Mouse (Mus musculus): Measurements from ENCODE around the gene Pik3r2. TPM values are rescaled to one million over a fixed set of nuclear protein-coding genes. Genes with fewer than 3 reads are reported as not detected.
A peak's percentile ranks its signal among the peaks of the same experiment; 100 is the strongest.
"Not testable (repeated sequence)": the region's sequence is repeated elsewhere in the genome, so short reads cannot be mapped to it uniquely, and the experiment has no call there.

The Pik3r2 gene
- polyA plus RNA-seq (2014; fragmentation: Nextera tagmentation; extraction: Ambion mirVana) = 21.5 and 23.1 TPM in 2 replicates

- H3K4me1 ChIP-seq (ENCODE audit: control insufficient read depth, insufficient read depth, low read length) = peaks cover 24% of the 10 kb centered on the region
Measured at GRCm38 (mm10) chr8:70776496-70777444, at the start of gene Pik3r2. Gene Pik3r2 (minus strand): TSS chr8:70776713.

GRCm38 (mm10) chr8:70825816-70826215 is 49.3 kb upstream of the Pik3r2 start:
- peaks cover 6% of the 10 kb centered on the region for H3K27me3 ChIP-seq (ENCODE audit: control insufficient read depth, insufficient read depth, low read length)
- H3K27ac ChIP-seq (ENCODE audit: low read depth, low read length) = no peak overlapping the region
- no peak overlapping the region for H3K9ac ChIP-seq (ENCODE audit: low read depth, low read length)
- no peak overlapping the region for H3K4me2 ChIP-seq
- H3K36me3 ChIP-seq (ENCODE audit: control insufficient read depth, insufficient read depth, low read length) = no peaks in the 10 kb centered on the region
- H3K9me3 ChIP-seq (replicated peaks; ENCODE audit: control insufficient read depth, low read length) = peaks cover 3% of the 10 kb centered on the region; the same call in 1 of the 2 replicates
- 75% methylated on average over 8 of the region's 8 CpGs for WGBS (ENCODE audit: insufficient replicate concordance)
- no peak for ATAC-seq (replicated peaks; ENCODE audit: insufficient number of reproducible peaks, low FRiP score, low TSS enrichment)
- peaks cover 2% of the 10 kb centered on the region for H3K4me1 ChIP-seq (ENCODE audit: control insufficient read depth, insufficient read depth, low read length)
- H3K4me3 ChIP-seq (ENCODE audit: low read depth, low read length) = no peak overlapping the region

More at GRCm38 (mm10) chr8:70776496-70777444, at the start of gene Pik3r2:
- WGBS (ENCODE audit: insufficient replicate concordance) = under 1% methylated on average over 94 of the region's 94 CpGs
- Histone ChIP-seq H3K27me3 (ENCODE audit: control insufficient read depth, insufficient read depth, low read length) (no peaks in the 10 kb centered on the region), H3K4me2 (peak within 1 kb of the TSS; percentile 94), H3K9ac (ENCODE audit: low read depth, low read length) (peak within 1 kb of the TSS; percentile 97), H3K4me3 (ENCODE audit: low read depth, low read length) (peak within 1 kb of the TSS; percentile 73), H3K36me3 (ENCODE audit: control insufficient read depth, insufficient read depth, low read length) (peaks cover 14% of the 10 kb centered on the region), H3K27ac (ENCODE audit: low read depth, low read length) (peak within 1 kb of the TSS; percentile 98), H3K9me3 (replicated peaks; ENCODE audit: control insufficient read depth, low read length) (no peaks in the 10 kb centered on the region)
- peak; percentile 82 for ATAC-seq (replicated peaks; ENCODE audit: insufficient number of reproducible peaks, low FRiP score, low TSS enrichment)

- ATAC-seq (replicated peaks; ENCODE audit: insufficient number of reproducible peaks, low FRiP score, low TSS enrichment) = no peak
- WGBS (ENCODE audit: insufficient replicate concordance) = 78% methylated on average over 7 of the region's 7 CpGs
- H3K27me3 ChIP-seq (ENCODE audit: control insufficient read depth, insufficient read depth, low read length) = peaks cover 18% of the 10 kb centered on the region
- H3K9ac ChIP-seq (ENCODE audit: low read depth, low read length) = no peak overlapping the region
- H3K4me2 ChIP-seq = no peak overlapping the region
- H3K4me3 ChIP-seq (ENCODE audit: low read depth, low read length) = no peak overlapping the region
- H3K36me3 ChIP-seq (ENCODE audit: control insufficient read depth, insufficient read depth, low read length) = no peaks in the 10 kb centered on the region
- peaks cover 7% of the 10 kb centered on the region; the same call in 1 of the 2 replicates for H3K9me3 ChIP-seq (replicated peaks; ENCODE audit: control insufficient read depth, low read length)
- H3K4me1 ChIP-seq (ENCODE audit: control insufficient read depth, insufficient read depth, low read length) = peaks cover 8% of the 10 kb centered on the region
- no peak overlapping the region for H3K27ac ChIP-seq (ENCODE audit: low read depth, low read length)
Measured at GRCm38 (mm10) chr8:70823802-70824201, 47.3 kb upstream of the Pik3r2 start.

- not testable (repeated sequence) for H3K36me3 ChIP-seq (ENCODE audit: control insufficient read depth, insufficient read depth, low read length); H3K27ac ChIP-seq (ENCODE audit: low read depth, low read length)
- peaks cover 10% of the 10 kb centered on the region for H3K9me3 ChIP-seq (replicated peaks; ENCODE audit: control insufficient read depth, low read length)
Measured at GRCm38 (mm10) chr8:70822594-70822993, 46.1 kb upstream of the Pik3r2 start.

GRCm38 (mm10) chr8:70821992-70822391 is 45.5 kb upstream of the Pik3r2 start:
- Histone ChIP-seq H3K27me3 (ENCODE audit: control insufficient read depth, insufficient read depth, low read length) (peaks cover 25% of the 10 kb centered on the region), H3K36me3 (ENCODE audit: control insufficient read depth, insufficient read depth, low read length) (no peaks in the 10 kb centered on the region), H3K4me1 (ENCODE audit: control insufficient read depth, insufficient read depth, low read length) (peaks cover 8% of the 10 kb centered on the region), H3K4me3 (ENCODE audit: low read depth, low read length) (no peak overlapping the region), H3K4me2 (no peak overlapping the region), H3K9me3 (replicated peaks; ENCODE audit: control insufficient read depth, low read length) (peaks cover 9% of the 10 kb centered on the region), H3K27ac (ENCODE audit: low read depth, low read length) (no peak overlapping the region), H3K9ac (ENCODE audit: low read depth, low read length) (no peak overlapping the region)
- 41% methylated on average over 11 of the region's 11 CpGs for WGBS (ENCODE audit: insufficient replicate concordance)
- no peak for ATAC-seq (replicated peaks; ENCODE audit: insufficient number of reproducible peaks, low FRiP score, low TSS enrichment)

More at GRCm38 (mm10) chr8:70822594-70822993, 46.1 kb upstream of the Pik3r2 start:
- not testable (repeated sequence) for H3K4me3 ChIP-seq (ENCODE audit: low read depth, low read length); ATAC-seq (replicated peaks; ENCODE audit: insufficient number of reproducible peaks, low FRiP score, low TSS enrichment); H3K4me2 ChIP-seq; H3K9ac ChIP-seq (ENCODE audit: low read depth, low read length); H3K4me1 ChIP-seq (ENCODE audit: control insufficient read depth, insufficient read depth, low read length)
- peaks cover 22% of the 10 kb centered on the region for H3K27me3 ChIP-seq (ENCODE audit: control insufficient read depth, insufficient read depth, low read length)
- 70% methylated on average over 3 of the region's 3 CpGs for WGBS (ENCODE audit: insufficient replicate concordance)

- Histone ChIP-seq H3K4me1 (ENCODE audit: control insufficient read depth, insufficient read depth, low read length) (peaks cover 12% of the 10 kb centered on the region), H3K4me2 (no peak overlapping the region), H3K4me3 (ENCODE audit: low read depth, low read length) (no peak overlapping the region), H3K27ac (ENCODE audit: low read depth, low read length) (no peak overlapping the region), H3K27me3 (ENCODE audit: control insufficient read depth, insufficient read depth, low read length) (peaks cover 30% of the 10 kb centered on the region), H3K9me3 (replicated peaks; ENCODE audit: control insufficient read depth, low read length) (peaks cover 7% of the 10 kb centered on the region), H3K9ac (ENCODE audit: low read depth, low read length) (no peak overlapping the region), H3K36me3 (ENCODE audit: control insufficient read depth, insufficient read depth, low read length) (no peaks in the 10 kb centered on the region)
- ATAC-seq (replicated peaks; ENCODE audit: insufficient number of reproducible peaks, low FRiP score, low TSS enrichment) = 0 out of 2 replicates have a peak, but pooled peaks have one; percentile 8
- WGBS (ENCODE audit: insufficient replicate concordance) = 16% methylated on average over 30 of the region's 30 CpGs
Measured at GRCm38 (mm10) chr8:70821399-70821962, 45.0 kb upstream of the Pik3r2 start.

GRCm38 (mm10) chr8:70820101-70820935 is 43.8 kb upstream of the Pik3r2 start:
- peak; percentile 67; the same call in 1 of the 2 replicates for ATAC-seq (replicated peaks; ENCODE audit: insufficient number of reproducible peaks, low FRiP score, low TSS enrichment)
- H3K4me2 ChIP-seq = peak overlapping the region; percentile 42
- 4% methylated on average over 31 of the region's 31 CpGs for WGBS (ENCODE audit: insufficient replicate concordance)
- H3K4me1 ChIP-seq (ENCODE audit: control insufficient read depth, insufficient read depth, low read length) = peaks cover 12% of the 10 kb centered on the region
- 0 out of 2 replicates have a peak overlapping the region, but pooled peaks have one; percentile 12 for H3K4me3 ChIP-seq (ENCODE audit: low read depth, low read length)
- H3K36me3 ChIP-seq (ENCODE audit: control insufficient read depth, insufficient read depth, low read length) = no peaks in the 10 kb centered on the region
- no peak overlapping the region for H3K27ac ChIP-seq (ENCODE audit: low read depth, low read length)
- peaks cover 7% of the 10 kb centered on the region for H3K9me3 ChIP-seq (replicated peaks; ENCODE audit: control insufficient read depth, low read length)
- H3K9ac ChIP-seq (ENCODE audit: low read depth, low read length) = 0 out of 2 replicates have a peak overlapping the region, but pooled peaks have one; percentile 22
- peaks cover 40% of the 10 kb centered on the region for H3K27me3 ChIP-seq (ENCODE audit: control insufficient read depth, insufficient read depth, low read length)

- peak; percentile 33; the same call in 1 of the 2 replicates for ATAC-seq (replicated peaks; ENCODE audit: insufficient number of reproducible peaks, low FRiP score, low TSS enrichment)
- Histone ChIP-seq H3K27me3 (ENCODE audit: control insufficient read depth, insufficient read depth, low read length) (peaks cover 62% of the 10 kb centered on the region), H3K9me3 (replicated peaks; ENCODE audit: control insufficient read depth, low read length) (peaks cover 7% of the 10 kb centered on the region), H3K36me3 (ENCODE audit: control insufficient read depth, insufficient read depth, low read length) (no peaks in the 10 kb centered on the region), H3K4me2 (peak overlapping the region; percentile 31), H3K9ac (ENCODE audit: low read depth, low read length) (no peak overlapping the region), H3K4me3 (ENCODE audit: low read depth, low read length) (peak overlapping the region; percentile 10; the same call in 1 of the 2 replicates), H3K4me1 (ENCODE audit: control insufficient read depth, insufficient read depth, low read length) (peaks cover 12% of the 10 kb centered on the region), H3K27ac (ENCODE audit: low read depth, low read length) (no peak overlapping the region)
- 9% methylated on average over 30 of the region's 30 CpGs for WGBS (ENCODE audit: insufficient replicate concordance)
Measured at GRCm38 (mm10) chr8:70816679-70817078, 40.2 kb upstream of the Pik3r2 start.
